Mouse (Mus musculus) liver, embryonic 16.5 days (tissue): ENCODE measurements around the gene Ccdc91. TPM values are rescaled to one million over a fixed set of nuclear protein-coding genes. Genes with fewer than 3 reads are reported as not detected.

ENCODE experiments used
- ATAC-seq: fragments of 200-750 bp; cut with Nextera tagmentation; 2 replicates; pipeline ENCODE4 v1.8.0; 2017; ENCODE audit warnings: low read depth, mild to moderate bottlenecking, moderate number of reproducible peaks, moderate library complexity
- H3K27ac ChIP-seq: fragments of 300-500 bp; sonication (generic); 2 replicates; pipeline ENCODE4 v1.5.1; 2014; ENCODE audit warnings: mild to moderate bottlenecking, low read length
- H3K27me3 ChIP-seq: fragments of 300-500 bp; sonication (generic); 2 replicates; pipeline ENCODE4 v1.6.1; 2014; ENCODE audit warnings: low read depth, low read length, mixed read lengths; ENCODE audit not compliant: control insufficient read depth, insufficient read depth
- H3K36me3 ChIP-seq: fragments of 300-500 bp; sonication (generic); 2 replicates; pipeline ENCODE4 v1.6.1; 2014; ENCODE audit warnings: mild to moderate bottlenecking; ENCODE audit not compliant: control insufficient read depth, insufficient read depth
- H3K4me1 ChIP-seq: fragments of 300-500 bp; sonication (generic); 2 replicates; pipeline ENCODE4 v1.6.1; 2014; ENCODE audit warnings: low read depth, low read length, mixed read lengths; ENCODE audit not compliant: control insufficient read depth
- H3K4me2 ChIP-seq: fragments of 300-500 bp; sonication (generic); 2 replicates; pipeline ENCODE4 v1.6.1; 2014; ENCODE audit warnings: low read depth, low read length, mixed read lengths
- H3K4me3 ChIP-seq: fragments of 300-500 bp; sonication (generic); 2 replicates; pipeline ENCODE4 v1.5.1; 2014; ENCODE audit warnings: low read depth, mild to moderate bottlenecking, low read length
- H3K9ac ChIP-seq: fragments of 300-500 bp; sonication (generic); 2 replicates; pipeline ENCODE4 v1.6.1; 2014; ENCODE audit warnings: low read depth, low read length
- H3K9me3 ChIP-seq: fragments of 300-500 bp; sonication (generic); replicated peaks from 2 replicates; pipeline ENCODE4 v1.6.1; 2016; ENCODE audit warnings: low read length; ENCODE audit not compliant: control insufficient read depth
- WGBS: fragments of 180-500 bp; shearing (Covaris S2); extraction: QIAGEN DNeasy Blood & Tissue Kit; methylation state at CpG from one replicate; pipeline ENCODE4 v1.1.7; 2014; ENCODE audit not compliant: insufficient replicate concordance; 5-methylcytosine and 5-hydroxymethylcytosine counted together
- polyA plus RNA-seq: library from polyadenylated mRNA; unstranded; fragments of >200 nt; fragmentation: Nextera tagmentation; extraction: Ambion mirVana; gene quantifications from 2 replicates; pipeline ENCODE4 v1.2.1, GENCODE M21; 2015

Ccdc91 gene
- polyA plus RNA-seq, 1 experiment from 2014 or later: 6.1 TPM

DNA sequence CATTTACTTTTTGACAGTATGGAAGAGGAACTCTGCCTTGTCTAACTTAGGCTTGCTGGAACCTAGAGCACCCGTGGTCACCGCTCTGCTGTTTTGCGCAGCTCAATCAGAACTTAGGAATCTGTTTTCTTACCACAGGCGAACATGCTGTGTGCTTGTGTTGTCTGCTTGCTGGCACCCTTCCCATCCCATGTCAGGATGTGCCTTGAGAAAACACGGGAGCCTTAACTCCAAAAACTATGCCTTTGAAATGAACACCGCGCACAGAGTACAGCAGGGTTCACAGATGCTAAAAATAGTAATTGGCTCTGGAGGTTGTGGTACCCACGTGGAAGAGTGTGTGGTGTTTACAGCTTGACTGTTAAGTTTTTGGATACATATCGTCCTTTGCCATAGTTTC lies 30.4 kb downstream of the Ccdc91 start:
- WGBS: 64% methylated on average over 9 of the region's 9 CpGs
- Histone ChIP-seq H3K4me3 (no peak overlapping the region), H3K9ac (no peak overlapping the region), H3K36me3 (no peaks in the 10 kb centered on the region), H3K27me3 (no peaks in the 10 kb centered on the region), H3K27ac (no peak overlapping the region), H3K4me2 (no peak overlapping the region), H3K9me3 (no peaks in the 10 kb centered on the region), H3K4me1 (no peaks in the 10 kb centered on the region)
- no peak for ATAC-seq

GRCm38 (mm10) chr6:147506496-147506895 lies 30.9 kb downstream of the Ccdc91 start:
- H3K4me2 ChIP-seq: no peak overlapping the region
- ATAC-seq: no peak
- H3K36me3 ChIP-seq: no peaks in the 10 kb centered on the region
- no peaks in the 10 kb centered on the region for H3K9me3 ChIP-seq
- H3K27me3 ChIP-seq: no peaks in the 10 kb centered on the region
- no peaks in the 10 kb centered on the region for H3K4me1 ChIP-seq
- no peak overlapping the region for H3K9ac ChIP-seq
- 75% methylated on average over 10 of the region's 10 CpGs for WGBS
- no peak overlapping the region for H3K27ac ChIP-seq
- H3K4me3 ChIP-seq: no peak overlapping the region

DNA sequence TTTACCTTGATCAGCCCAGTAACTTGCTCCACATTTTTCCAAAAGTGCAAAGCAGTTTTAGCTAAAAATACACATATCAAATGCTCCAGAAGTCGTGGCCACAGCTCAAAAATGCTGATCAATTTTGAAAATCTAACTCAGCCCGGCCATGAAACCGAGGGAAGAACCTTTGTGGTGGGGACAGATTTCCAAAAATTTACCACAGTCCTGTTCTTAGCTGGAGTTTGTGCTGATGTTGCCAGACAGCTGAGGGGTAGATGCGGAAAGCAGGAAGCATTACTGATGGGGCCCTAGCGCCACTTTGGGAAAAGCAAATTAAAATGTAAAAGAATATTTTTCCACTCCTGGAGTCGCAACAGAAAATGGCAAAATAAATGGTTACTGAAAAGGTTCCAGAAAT lies 31.6 kb downstream of the Ccdc91 start:
- ATAC-seq: no peak
- Histone ChIP-seq H3K4me3 (no peak overlapping the region), H3K27me3 (no peaks in the 10 kb centered on the region), H3K27ac (no peak overlapping the region), H3K9ac (no peak overlapping the region), H3K36me3 (no peaks in the 10 kb centered on the region), H3K4me2 (no peak overlapping the region), H3K4me1 (no peaks in the 10 kb centered on the region), H3K9me3 (no peaks in the 10 kb centered on the region)
- 62% methylated on average over 6 of the region's 6 CpGs for WGBS

DNA sequence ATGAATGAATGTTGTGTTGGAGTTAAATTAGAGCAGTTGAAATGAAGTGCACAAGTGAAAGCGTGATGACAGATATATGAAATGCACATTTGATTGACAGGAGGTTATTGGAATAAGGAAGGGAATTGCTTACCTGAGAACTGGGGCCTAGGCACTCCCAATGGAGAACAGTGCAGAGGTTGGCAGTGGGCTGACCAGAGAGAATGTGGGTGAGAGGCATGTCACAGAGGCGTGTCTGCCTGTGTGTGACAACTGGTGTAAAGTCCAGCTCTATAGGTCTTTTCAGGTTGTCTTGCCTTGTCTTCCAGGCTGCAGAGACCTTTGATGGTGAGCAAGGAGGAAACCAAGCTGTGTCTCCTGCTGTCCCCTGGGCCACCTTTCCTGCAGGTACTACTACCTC lies 34.9 kb downstream of the Ccdc91 start:
- Histone ChIP-seq H3K27ac (no peak overlapping the region), H3K4me2 (no peak overlapping the region), H3K4me3 (no peak overlapping the region), H3K4me1 (no peaks in the 10 kb centered on the region), H3K9me3 (no peaks in the 10 kb centered on the region), H3K36me3 (no peaks in the 10 kb centered on the region), H3K27me3 (no peaks in the 10 kb centered on the region), H3K9ac (no peak overlapping the region)
- WGBS: 68% methylated on average over 2 of the region's 2 CpGs
- ATAC-seq: no peak

- no peak for ATAC-seq
- no peaks in the 10 kb centered on the region for H3K27me3 ChIP-seq
- no peaks in the 10 kb centered on the region for H3K9me3 ChIP-seq
- no peak overlapping the region for H3K4me2 ChIP-seq
- H3K4me1 ChIP-seq: no peaks in the 10 kb centered on the region
- no peak overlapping the region for H3K9ac ChIP-seq
- H3K4me3 ChIP-seq: no peak overlapping the region
- WGBS: 66% methylated on average over 8 of the region's 8 CpGs
- H3K27ac ChIP-seq: no peak overlapping the region
- no peaks in the 10 kb centered on the region for H3K36me3 ChIP-seq
These were observed 42.3 kb downstream of the Ccdc91 start for GRCm38 (mm10) chr6:147517909-147518308.

DNA sequence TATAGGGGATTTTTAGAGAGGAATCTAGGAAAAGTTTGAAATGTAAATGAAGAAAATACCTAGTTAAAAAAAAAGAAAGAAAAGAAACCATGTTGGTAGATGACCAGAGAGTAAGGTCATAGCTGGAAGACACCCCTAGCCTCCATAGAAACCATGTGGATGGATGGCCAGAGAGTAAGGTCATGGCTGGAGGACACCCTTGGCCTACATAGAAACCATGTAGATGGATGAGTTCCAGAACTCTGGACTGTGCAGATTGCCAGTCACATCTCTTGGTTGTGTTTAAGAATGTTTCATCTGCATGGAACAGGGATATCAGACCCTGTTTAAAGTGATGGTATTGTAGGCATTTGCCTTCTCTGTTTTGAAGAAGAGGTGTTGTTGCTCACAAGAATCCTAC lies 49.6 kb downstream of the Ccdc91 start:
- ATAC-seq: no peak
- H3K9ac ChIP-seq: no peak overlapping the region
- H3K4me3 ChIP-seq: no peak overlapping the region
- no peak overlapping the region for H3K4me2 ChIP-seq
- no peaks in the 10 kb centered on the region for H3K9me3 ChIP-seq
- no peak overlapping the region for H3K27ac ChIP-seq
- H3K27me3 ChIP-seq: no peaks in the 10 kb centered on the region
- no peaks in the 10 kb centered on the region for H3K36me3 ChIP-seq
- no peaks in the 10 kb centered on the region for H3K4me1 ChIP-seq

GRCm38 (mm10) chr6:147534971-147535370 lies 59.3 kb downstream of the Ccdc91 start:
- Histone ChIP-seq H3K9ac (no peak overlapping the region), H3K27me3 (no peaks in the 10 kb centered on the region), H3K4me1 (no peaks in the 10 kb centered on the region), H3K4me3 (no peak overlapping the region), H3K36me3 (no peaks in the 10 kb centered on the region), H3K9me3 (no peaks in the 10 kb centered on the region), H3K27ac (no peak overlapping the region), H3K4me2 (no peak overlapping the region)
- no peak for ATAC-seq
- WGBS: 76% methylated on average over 5 of the region's 5 CpGs

DNA sequence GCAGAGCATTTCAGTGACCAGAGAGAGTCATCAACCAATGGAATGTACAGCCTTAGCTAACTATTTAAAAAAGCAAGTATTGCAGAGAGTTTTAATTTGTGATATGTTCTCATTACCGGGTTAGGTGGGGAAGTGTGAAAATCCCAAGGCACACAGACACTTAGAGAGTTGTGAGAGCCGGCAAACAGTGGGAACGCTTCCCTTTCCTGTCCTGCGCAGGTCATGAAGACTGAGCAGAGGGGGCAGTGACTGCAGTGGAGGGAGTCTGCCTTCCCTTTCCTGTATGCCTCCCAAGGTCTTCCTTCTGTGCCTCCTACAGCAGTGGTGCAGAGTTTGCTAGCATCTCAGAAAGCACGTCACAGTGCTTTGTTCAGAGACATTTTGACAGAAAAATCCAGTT lies 62.6 kb downstream of the Ccdc91 start:
- H3K27me3 ChIP-seq: no peaks in the 10 kb centered on the region
- H3K4me1 ChIP-seq: no peaks in the 10 kb centered on the region
- no peak overlapping the region for H3K9ac ChIP-seq
- H3K9me3 ChIP-seq: no peaks in the 10 kb centered on the region
- no peak overlapping the region for H3K4me3 ChIP-seq
- no peak overlapping the region for H3K4me2 ChIP-seq
- no peak for ATAC-seq
- H3K27ac ChIP-seq: no peak overlapping the region
- 67% methylated on average over 5 of the region's 5 CpGs for WGBS
- no peaks in the 10 kb centered on the region for H3K36me3 ChIP-seq

DNA sequence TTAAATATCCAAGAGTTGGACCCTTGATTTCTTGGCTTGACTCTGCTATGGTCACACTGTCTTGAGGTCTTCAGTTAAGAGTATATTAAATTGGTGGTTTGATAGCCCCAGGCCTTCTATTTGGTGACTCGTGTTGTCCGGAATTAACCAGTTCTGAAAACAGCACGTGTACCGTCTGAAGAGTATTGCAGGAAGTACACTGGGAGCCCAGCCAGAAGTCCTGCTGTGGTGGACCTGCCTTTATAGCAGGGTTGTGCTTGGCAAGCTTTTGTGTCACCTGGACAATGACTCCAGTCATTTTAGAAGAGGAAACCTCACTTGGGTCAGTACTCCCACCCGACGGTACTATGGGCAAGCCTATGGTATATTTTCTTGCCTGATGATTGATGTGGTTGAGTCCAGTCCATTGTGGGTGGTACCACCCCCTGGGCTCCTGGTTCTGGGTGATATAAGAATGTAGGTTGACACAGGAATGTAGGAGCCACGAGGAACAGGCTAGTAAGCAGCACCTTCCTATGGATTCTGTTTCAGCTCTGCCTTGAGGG lies 63.5 kb downstream of the Ccdc91 start:
- Histone ChIP-seq H3K27me3 (no peaks in the 10 kb centered on the region), H3K4me1 (no peaks in the 10 kb centered on the region), H3K4me2 (no peak overlapping the region), H3K27ac (no peak overlapping the region), H3K36me3 (no peaks in the 10 kb centered on the region), H3K9ac (no peak overlapping the region), H3K9me3 (no peaks in the 10 kb centered on the region), H3K4me3 (no peak overlapping the region)
- ATAC-seq: no peak
- 64% methylated on average over 7 of the region's 7 CpGs for WGBS

DNA sequence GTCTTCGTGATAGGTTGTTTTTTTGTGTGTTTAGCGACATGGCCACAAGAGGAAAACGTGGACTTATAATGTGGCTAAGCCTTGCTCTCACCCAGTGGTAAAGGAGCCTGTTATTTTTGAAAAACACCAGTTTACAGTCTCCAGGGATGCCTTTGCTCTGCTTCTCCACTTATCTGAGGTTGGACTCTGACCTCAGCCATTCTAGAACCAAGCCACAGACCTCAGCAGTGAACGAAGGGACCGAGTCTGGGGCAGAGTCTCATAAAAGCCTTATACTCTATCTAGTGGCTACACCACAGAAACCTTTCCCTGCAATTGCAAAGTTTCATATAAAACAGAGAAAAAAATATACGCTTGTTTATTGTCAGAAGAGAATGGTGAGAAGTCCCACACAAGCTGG lies 65.3 kb downstream of the Ccdc91 start:
- H3K9me3 ChIP-seq: no peaks in the 10 kb centered on the region
- H3K4me2 ChIP-seq: no peak overlapping the region
- no peaks in the 10 kb centered on the region for H3K27me3 ChIP-seq
- H3K4me3 ChIP-seq: no peak overlapping the region
- no peak for ATAC-seq
- H3K27ac ChIP-seq: no peak overlapping the region
- H3K4me1 ChIP-seq: no peaks in the 10 kb centered on the region
- no peaks in the 10 kb centered on the region for H3K36me3 ChIP-seq
- H3K9ac ChIP-seq: no peak overlapping the region
- WGBS: 64% methylated on average over 6 of the region's 6 CpGs
